Mouse (Mus musculus) left cerebral cortex, postnatal 14 days (tissue): ENCODE measurements around the gene Piga. TPM values are rescaled to one million over a fixed set of nuclear protein-coding genes. Genes with fewer than 3 reads are reported as not detected.

ENCODE experiments used
- DNase-seq, 2 experiments: peaks; one replicate each; pipeline ENCODE4 v3.0.0; 2021 to 2022; ENCODE audit warnings: low spot score in 2 of 2, mixed read lengths in 1 of 2
- intact Hi-C: fragments of 180-260 bp; cut with DNase I; formaldehyde crosslinking; loops from one replicate; pipeline ENCODE4 v1.15.1; 2025
- long read RNA-seq, 2 experiments: library from polyadenylated mRNA; stranded (forward); transcript quantifications; one replicate each; pipeline ENCODE4 v2.0.0; 2021
- total RNA-seq, 2 experiments: library from RNA; stranded (reverse); gene quantifications; 2 replicates each; pipeline ENCODE4 v1.2.3; 2021

Gene Piga
- total RNA-seq: 1 to 10 TPM; 5.1 to 5.5 TPM
- long read RNA-seq, experiment 1, partial matches to known transcripts: 1 of 6 reads
- long read RNA-seq, experiment 1, other reads (novel, unspliced or antisense): 0 of 6 reads
- long read RNA-seq, experiment 2, partial matches to known transcripts: 2 of 5 reads
- long read RNA-seq, experiment 2, other reads (novel, unspliced or antisense): 0 of 5 reads

DNA sequence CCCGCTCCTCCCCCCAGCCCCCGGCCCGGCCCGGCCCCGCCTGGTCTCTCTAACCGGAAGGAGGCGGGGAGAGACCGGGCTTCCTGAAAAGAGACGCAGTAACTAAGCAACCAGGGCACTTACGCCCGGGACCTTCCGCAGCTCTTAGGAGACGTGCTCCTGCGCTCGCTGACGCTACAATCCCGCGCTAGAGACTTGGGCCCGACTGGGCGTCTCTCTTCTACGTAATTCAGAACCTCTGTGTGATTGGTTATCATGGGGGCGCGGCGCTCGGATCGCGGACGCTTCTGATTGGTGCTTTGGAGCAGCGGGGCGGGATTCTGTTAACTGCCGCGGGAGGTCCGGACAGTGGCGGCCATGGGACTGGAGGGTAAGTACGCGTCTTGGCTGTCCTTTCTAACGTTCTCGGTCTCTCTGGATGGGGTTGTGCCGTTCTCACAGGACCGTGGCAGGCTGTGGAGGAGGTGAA is at the start of gene Piga:
Gene Piga, plus strand, starts transcription at position 317 of the 469 bp plus-strand sequence.
- DNase-seq: peak; percentile 92 to 95
- intact Hi-C loops: no loop called here

- intact Hi-C loops: no loop called here
Measured at GRCm38 (mm10) chrX:164370576-164370975, 49.0 kb upstream of the Piga start.

DNA sequence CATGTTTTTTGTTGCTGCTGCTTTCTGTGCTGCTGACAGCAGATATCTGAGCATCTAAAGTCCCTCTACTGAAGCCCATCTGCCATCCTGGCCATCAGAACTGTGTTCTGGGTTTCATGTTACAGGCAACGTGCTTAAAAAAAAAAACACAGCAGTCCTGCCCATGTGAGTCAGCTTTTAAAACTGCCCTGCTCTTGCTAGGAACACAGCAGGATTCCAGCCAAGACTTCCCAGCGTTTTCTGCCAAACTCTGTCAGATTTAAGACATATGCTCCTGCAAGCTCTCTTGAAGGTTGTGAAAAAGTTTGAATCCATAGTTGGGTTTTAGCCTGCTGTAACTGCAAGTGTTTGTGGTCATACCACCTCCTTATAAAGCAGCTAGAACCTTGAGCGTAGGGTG is 46.5 kb upstream of the Piga start, which contains the start of gene Vegfd:
Gene Vegfd, plus strand, starts transcription at position 298 of the 400 bp plus-strand sequence.
- intact Hi-C loops: no loop called here
- peak; percentile 41 to 66 for DNase-seq

More at GRCm38 (mm10) chrX:164370576-164370975, 49.0 kb upstream of the Piga start:
- no peak for DNase-seq

GRCm38 (mm10) chrX:164374586-164374985 is 45.0 kb upstream of the Piga start:
- intact Hi-C loops: no loop called here
- DNase-seq: no peak

DNA sequence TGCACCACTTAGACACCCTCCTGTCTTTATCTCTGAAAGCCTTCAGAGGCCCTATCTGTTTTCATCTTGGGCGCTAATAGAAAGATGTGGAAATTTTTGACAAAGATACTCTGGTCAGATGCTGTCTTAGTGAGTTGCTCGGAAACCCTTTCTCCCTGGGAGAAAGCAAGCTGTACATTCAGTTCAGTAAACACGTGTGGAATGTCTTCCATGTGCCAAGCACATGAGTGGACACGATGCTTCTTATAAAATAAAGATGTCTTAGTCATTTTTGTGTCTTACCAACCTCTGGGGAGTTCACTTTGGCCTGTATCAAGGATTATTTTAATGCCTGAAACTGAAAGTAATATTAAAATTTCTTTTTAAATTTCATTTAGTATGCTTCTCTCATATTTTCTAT is 39.9 kb upstream of the Piga start:
- DNase-seq: no peak
- intact Hi-C loops: no loop called here

DNA sequence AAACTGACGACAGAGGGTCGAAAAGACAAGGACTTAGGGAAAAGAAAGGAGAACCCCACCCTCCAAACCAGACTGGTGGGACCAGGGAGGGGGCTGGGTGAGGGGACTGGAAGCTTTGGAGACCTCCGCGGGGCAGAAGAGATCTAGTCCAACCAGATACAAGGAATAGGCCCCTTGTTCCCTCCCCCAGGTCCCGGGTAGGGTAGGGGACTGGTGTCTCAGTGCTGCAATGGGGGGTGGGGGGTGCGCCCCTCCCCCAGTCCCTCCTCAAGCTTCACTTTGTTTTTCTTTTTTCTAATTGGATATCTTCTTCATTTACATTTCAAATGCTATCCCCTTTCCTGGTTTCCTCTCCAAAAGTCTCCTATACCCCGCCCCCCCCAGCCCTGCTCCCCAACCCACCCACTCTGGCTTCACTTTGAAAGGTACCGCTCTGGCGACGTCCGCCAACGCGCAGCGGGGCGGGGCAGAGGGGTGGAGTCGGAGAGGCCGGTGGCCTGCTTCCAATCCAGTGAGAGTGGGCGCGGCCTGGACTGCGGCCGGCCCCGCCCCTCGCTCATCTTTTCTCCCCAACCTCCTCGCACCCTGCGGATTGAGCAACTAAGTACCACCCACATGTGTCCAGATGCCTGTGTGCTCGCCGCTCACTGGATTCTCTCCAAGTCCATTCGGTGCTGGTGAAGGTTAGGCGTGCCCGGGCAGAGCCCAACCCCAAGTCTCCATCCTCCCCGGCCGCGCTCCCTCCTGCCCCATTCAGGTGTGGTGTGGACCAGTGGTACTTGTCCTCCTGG is 37.8 kb upstream of the Piga start:
- intact Hi-C loops: no loop called here

DNA sequence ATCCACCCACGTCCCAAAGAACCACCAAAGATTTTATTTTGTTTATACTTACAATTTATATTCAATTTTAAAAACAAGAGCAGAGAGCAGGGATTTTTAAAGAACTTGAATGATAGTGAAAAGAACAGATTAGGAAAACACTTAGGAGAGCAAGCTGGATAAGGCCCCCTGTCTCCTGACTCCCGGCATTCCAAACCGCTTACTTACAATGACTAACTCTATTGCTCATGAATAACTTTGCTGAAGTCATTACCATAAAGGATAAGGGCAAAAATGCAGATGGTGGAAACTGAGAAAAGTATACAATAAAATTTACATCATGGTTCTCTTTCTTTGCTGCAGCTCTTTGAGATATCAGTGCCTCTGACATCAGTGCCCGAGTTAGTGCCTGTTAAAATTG is 25.5 kb upstream of the Piga start:
- DNase-seq: no peak
- intact Hi-C loops: no loop called here

More for the DNA sequence above, 37.8 kb upstream of the Piga start:
- peak; percentile 57 to 62 for DNase-seq

DNA sequence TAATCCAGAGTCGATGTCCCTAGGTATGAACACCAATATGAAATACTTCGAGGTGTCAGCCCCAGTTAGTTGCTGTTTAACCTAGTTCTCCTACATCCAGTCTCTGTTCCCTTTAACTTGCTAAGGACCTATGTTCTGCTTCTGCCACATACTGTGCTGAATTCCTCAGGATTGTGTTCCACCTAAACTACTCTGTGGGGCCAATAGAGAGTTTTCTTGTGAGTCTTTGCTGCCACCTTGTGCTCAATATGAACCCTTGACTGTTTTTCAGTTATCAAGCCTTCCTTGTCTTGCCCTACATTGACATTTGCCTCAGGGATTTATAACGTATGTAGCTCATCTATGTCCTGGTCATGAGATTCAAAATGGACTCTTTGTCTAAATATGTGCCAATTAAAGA is 21.1 kb upstream of the Piga start:
- DNase-seq: peak; percentile 7 to 17
- intact Hi-C loops: no loop called here

DNA sequence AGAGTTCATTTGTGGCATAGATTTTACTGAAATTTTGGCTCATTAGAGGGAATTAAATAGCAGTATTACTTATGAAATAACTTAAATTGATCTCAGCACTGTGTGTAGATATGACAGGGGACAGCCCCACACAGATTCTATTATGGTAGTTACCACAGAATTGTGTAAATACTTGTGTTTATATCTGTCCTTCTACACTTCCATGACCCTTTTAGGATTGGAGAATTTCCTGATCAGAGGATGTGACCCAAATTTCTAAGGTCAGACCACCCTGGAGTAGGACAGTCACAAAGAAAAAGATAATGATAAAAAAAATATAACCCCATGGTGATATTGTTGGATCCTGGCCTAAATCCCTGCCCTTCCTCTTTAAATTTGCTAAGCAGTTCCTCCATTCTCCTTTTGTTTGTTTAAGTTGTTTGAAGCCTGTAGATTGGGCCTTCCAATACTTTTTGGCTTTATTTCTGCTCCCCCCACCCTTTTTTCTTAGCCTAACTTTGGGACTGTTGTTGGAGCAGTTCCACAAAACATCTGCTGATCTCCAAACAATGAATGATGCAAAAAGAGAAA is 14.4 kb upstream of the Piga start:
- intact Hi-C loops: loop anchor here (10.0 kb wide), 1 partner anchor 300 kb away; no protein-coding TSS in a partner anchor
- no peak for DNase-seq

- intact Hi-C loops: loop anchor here (10.0 kb wide), 1 partner anchor 302 kb away; no protein-coding TSS in a partner anchor
- no peak for DNase-seq
Measured at GRCm38 (mm10) chrX:164406133-164407022, 13.2 kb upstream of the Piga start.

DNA sequence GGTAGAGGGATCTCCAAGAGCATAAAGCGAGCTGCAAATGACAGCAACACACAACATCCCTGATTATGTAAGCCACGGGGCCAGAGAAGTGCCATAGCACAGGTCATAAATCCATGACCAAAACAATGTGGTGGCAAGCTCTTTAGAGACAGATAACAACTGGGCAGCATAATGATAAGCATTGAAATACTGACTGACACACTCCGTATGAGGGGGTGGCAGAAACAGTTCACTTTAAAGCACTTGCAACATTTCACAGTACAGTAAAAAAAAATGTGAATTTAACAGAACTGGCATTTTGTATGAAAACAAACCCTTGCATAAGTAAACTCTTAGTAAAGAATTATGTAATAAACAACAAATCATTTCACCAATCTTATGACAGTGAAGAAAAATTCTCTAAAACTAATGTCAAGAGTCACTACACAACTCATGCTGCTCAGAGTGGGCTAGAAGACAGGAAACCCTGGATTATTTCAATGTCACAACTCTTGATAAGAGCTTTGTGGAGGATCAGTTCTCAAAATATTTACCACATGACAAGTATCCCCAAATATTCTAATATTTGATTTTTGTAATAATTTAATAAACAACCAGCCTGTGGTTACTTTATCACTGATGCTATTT is 11.2 kb upstream of the Piga start:
- DNase-seq: no peak
- intact Hi-C loops: loop anchor here (10.0 kb wide), 1 partner anchor 304 kb away; no protein-coding TSS in a partner anchor

DNA sequence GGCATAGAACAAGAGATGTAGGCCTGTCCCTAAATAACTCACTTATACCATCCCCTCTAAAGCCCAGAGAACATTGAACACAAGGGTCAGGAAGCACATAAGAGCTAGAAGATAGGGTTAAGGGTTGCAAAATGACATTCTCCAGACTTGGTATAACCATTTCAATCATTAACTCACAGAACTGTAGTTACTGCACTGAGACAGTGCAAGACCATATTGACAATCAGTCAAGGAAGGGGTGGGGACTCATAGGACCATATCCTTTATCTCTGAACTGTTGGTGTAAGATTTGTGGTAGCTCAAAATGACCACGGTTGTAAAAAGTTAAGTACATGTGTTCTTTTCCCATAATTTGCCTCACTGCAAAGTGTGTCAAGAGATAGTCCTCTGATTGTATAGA is 9.0 kb upstream of the Piga start:
- no peak for DNase-seq
- intact Hi-C loops: no loop called here

DNA sequence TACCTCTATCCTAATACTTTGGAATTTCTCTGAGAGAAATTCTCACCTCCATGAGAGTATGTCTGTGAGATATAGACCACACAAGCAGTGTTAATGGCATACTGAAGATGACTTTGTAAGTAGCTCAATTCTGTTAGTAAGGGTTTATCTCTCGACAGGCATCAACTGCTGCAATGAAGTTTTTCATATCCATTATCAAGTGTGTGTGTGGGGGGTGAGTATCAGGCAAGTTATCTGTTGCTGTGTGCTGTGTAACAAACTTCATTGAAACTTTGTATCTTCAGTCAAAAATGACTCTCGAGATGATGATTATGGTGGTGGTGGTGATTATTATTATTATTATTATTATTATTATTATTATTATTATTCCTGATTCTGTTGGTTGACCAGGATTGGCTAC is 2.8 kb upstream of the Piga start:
- DNase-seq: no peak
- intact Hi-C loops: no loop called here

DNA sequence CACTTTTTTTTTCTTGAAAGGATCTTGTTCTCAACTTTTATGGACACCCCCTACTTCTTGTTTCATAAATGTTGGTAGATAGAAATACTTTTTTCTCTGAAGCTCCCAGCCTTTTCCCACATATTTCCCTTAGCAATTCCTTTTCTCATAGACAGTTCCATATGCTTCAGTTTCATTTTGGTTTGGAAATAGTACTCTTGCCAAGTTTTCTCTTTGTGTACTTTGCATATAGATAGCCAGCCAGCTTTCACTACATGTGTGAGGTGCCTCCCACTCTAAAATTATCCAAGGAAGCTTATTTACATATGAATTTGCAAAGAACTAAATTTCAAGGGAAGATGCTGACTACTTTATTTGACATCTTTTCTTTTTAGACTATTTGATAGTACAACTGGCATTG is 1.6 kb upstream of the Piga start:
- DNase-seq: peak in 1 of 2 experiments; percentile 55
- intact Hi-C loops: no loop called here

GRCm38 (mm10) chrX:164419955-164420354 is 368 bp downstream of the Piga start:
- no peak for DNase-seq
- intact Hi-C loops: no loop called here

DNA sequence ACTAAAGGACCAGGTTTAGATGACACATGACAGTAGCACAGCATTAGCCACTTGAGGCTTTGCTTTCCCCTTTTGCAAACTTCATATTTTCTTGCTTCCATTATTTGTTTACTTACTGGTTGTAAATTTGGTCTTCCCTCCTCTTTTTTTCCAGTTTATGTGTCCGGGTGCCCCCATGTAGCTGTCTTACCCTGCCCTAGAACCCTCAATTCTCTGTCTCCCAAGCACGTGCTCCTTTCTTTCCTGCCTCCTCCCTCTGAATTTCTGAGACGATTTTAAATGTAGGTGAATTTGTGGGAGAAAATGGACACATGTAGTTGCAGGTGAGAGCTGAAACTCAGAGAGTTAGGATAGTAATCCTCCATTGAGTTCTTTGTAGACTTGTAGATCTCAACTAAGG is 931 bp downstream of the Piga start:
- intact Hi-C loops: no loop called here
- no peak for DNase-seq

DNA sequence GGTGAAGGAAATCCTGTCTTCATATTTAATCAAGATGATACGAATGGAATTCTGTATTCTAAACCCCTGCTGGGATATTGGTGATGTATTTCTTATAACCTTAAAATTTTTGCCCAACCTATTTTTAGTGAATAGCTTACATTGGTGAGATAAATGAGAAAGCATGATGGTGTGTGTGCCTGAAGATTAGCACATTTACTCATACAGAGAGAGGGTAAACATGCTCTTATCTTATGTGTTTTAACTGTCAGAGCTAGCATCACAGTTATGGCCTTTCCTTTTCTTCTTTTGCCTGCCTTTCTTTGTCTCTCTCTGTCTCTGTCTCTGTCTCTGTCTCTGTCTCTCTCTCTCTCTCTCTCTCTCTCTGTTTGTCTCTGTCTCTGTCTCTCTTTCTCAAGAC is 5.2 kb downstream of the Piga start:
- intact Hi-C loops: no loop called here
- DNase-seq: no peak

DNA sequence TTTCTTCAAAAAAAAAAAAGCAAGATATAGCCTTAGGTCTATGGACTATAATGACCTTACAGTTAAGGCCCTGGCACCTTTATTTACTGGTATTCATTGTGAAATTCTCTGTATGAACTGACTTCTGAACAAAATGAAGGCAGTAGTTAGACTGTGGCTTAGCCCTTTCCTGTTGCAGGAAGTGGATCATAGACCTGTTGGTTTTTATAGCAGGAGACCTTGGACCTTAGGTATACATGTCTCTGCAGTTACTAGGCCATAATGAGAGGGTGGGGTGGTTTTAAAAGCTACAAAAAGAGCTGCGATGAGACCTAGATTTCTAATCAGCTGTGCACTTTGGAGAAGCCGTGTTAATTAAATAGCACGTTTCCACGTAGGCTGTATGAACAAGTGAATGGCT is 7.7 kb downstream of the Piga start:
- intact Hi-C loops: no loop called here
- no peak for DNase-seq

- no peak for DNase-seq
- intact Hi-C loops: no loop called here
Measured at GRCm38 (mm10) chrX:164428224-164428623, 8.6 kb downstream of the Piga start.
